Mouse (Mus musculus): ENCODE data around the gene Ccni.
A peak's percentile ranks its signal among the peaks of the same experiment; 100 is the strongest.

- no peak for TF ChIP-seq CHD2 (IDR thresholded peaks at IDR 0.05; ENCODE audit: low read length)
- TF ChIP-seq CTCF (IDR thresholded peaks at IDR 0.05 in 2 of 3, conservative IDR thresholded peaks at IDR 0.05 in 1 of 3; ENCODE audit: control insufficient read depth in 1 of 3, insufficient read depth in 1 of 3, low read depth in 2 of 3, low read length in 3 of 3, poor library complexity in 1 of 3, severe bottlenecking in 1 of 3): no peak
- TF ChIP-seq TAL1 (IDR thresholded peaks at IDR 0.05; ENCODE audit: low read length): no peak
- TF ChIP-seq MXI1 (IDR thresholded peaks at IDR 0.05; ENCODE audit: low read depth, low read length): peak; percentile 66
- TF ChIP-seq POLR2AphosphoS5 (IDR thresholded peaks at IDR 0.05; ENCODE audit: borderline replicate concordance, low read depth, low read length): peak; percentile 34; the same call in 1 of the 2 replicates
- TF ChIP-seq MEF2A (IDR thresholded peaks at IDR 0.05; ENCODE audit: extremely low read depth, insufficient replicate concordance, low read depth, low read length, poor library complexity, severe bottlenecking): no peak
- no peak for TF ChIP-seq ZKSCAN1 (IDR thresholded peaks at IDR 0.05; ENCODE audit: low read depth, low read length)
- no peak for TF ChIP-seq EP300 (IDR thresholded peaks at IDR 0.05; ENCODE audit: low read depth in 1 of 2, low read length in 2 of 2)
- peak; percentile 53 to 91; a peak in 3 of 4 replicates for TF ChIP-seq POLR2A (IDR thresholded peaks at IDR 0.05; ENCODE audit: control insufficient read depth in 1 of 2, insufficient read depth in 1 of 2, low read depth in 1 of 2, low read length in 2 of 2, poor library complexity in 1 of 2)
- TF ChIP-seq MYC (IDR thresholded peaks at IDR 0.05; ENCODE audit: low read depth, low read length): no peak
- TF ChIP-seq ZNF384 (IDR thresholded peaks at IDR 0.05; ENCODE audit: low read depth, low read length): no peak
Measured at GRCm38 (mm10) chr5:93206109-93207005, at the start of gene Ccni, which contains the start of gene 2010109A12Rik.
